Mouse (Mus musculus) cerebellum, postnatal 25 days (tissue): Measurements from ENCODE around the gene Scn8a.

Experiments used
- DNase-seq, 2 experiments: peaks; one replicate each; pipeline ENCODE4 v3.0.0; 2021; ENCODE audit warnings: mixed read lengths in 2 of 2

Gene Scn8a

DNA sequence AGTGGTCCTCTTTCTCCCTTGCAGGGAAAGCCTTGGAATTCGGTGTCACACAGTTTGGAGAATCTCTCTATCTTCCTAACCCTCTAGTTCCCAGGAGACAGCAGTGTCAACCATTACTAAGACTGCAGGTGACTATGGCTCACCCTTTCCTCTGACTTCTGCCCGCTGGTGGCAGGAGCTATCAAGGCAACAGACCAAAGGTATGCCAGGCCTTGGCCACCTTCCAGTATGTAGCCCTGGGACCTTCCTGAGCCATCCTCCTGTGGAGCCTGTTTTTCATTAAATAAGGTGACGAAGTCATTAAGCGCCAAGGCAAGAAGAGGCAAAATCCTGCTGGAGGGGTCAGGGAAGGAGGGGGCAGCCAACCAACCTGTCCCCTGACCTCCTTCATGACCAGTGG lies 205.5 kb downstream of the Scn8a start:
- peak in 1 of 2 experiments; percentile 37 for DNase-seq

- no peak for DNase-seq
Measured at GRCm38 (mm10) chr15:101075656-101076055, 206.0 kb downstream of the Scn8a start.

GRCm38 (mm10) chr15:101076071-101077000 lies 206.7 kb downstream of the Scn8a start:
- peak in 1 of 2 experiments; percentile 46 for DNase-seq

GRCm38 (mm10) chr15:101077001-101077812 lies 207.5 kb downstream of the Scn8a start:
- DNase-seq: peak in 1 of 2 experiments; percentile 23

DNA sequence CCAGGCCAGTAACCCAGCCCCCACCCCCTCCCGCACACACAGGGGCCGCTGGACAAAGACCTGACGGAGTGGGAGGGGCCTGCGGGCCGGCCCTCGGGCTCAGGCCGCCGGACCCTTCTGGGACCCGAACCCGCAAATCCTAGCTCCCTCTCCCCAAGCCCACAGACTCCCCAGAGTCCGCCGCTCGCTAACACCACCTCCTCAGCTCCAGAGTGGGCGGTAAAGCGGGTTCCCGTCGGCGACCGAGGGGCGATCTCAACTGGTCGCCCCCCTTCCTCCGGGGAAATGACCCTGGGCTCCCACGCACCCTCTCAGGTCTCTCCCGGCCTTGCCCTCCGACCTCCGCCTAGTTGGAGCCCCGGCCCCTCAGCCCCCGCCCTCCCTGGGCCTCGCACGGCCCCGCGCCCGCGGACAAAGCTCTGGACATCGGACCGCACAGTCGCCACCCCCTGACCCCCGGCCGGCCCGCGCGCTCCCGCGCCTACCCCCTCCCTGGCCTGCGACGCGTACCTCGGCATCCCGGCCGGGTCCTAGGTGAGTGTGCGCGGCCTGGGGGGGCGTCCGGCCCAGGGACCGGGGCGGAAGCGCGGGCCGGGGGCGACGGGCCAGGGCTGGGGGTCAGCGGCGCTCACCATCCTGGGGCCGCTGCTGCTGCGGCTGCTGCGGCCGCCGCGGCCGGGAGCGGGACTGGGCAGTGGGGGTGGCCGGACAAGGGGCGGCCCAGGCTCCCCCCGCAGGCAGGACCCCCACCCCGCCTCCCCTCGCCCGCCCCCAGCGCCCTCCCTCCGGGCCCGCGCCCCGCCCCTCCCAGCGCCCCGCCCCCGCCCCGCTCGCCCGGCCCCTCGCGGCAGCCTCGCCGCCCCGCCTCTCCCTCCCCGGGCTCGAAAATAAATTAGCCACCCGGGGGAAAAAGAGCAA lies 208.4 kb downstream of the Scn8a start, which contains the start of gene Fignl2:
TSS of gene Fignl2 (minus strand) at position 755 of the 918 bp plus-strand sequence.
- DNase-seq: peak in 1 of 2 experiments; percentile 34

DNA sequence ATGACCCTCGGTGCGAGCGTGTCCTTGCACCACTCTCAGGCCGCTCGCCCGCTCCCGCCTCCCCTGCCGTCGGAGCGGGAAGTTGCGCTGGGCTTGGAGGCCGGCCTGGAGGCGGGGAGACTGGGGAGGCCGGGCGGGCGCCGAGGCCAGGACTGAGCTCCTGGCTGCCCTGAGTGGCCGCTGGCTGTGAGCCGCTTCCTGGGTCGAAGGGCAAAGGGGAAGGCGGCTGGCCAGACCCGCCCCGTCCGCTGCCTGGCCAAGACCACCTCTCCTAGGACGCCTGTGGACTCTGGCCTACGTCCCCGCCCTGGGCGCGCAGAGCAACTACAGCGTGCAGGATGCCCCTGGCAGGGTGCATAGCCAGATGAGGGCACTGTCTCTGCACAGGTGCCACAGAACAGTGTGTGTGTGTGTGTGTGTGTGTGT lies 209.1 kb downstream of the Scn8a start:
- peak; percentile 48 to 65 for DNase-seq

GRCm38 (mm10) chr15:101080031-101080520 lies 210.4 kb downstream of the Scn8a start:
- DNase-seq: no peak

DNA sequence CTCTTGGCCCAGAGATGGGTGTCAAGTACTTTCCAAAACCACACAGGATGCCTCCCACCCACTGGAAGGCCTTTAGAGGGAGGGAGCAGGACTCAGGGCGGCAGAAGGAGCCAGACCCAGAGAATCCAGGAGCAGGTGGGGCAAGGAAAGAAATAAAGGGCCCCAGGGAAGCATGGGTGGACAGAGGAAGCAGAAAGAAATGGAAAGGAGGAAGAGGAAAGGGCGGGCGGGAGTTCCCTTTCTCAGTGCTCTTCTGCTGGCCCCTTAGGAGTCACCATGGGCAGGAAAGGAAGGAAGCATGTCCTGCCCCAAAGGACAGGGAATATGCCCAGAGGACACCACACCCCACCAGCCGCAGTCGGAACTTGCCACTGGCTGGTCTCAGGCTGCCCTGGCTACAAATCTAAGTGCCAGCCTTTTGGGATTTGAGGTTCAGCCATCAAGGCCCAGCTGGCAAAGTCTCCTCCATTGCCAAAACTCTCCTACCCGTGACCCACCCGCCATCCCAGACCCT lies 211.4 kb downstream of the Scn8a start:
- no peak for DNase-seq

- DNase-seq: no peak
Measured at GRCm38 (mm10) chr15:101082236-101082635, 212.6 kb downstream of the Scn8a start.

DNA sequence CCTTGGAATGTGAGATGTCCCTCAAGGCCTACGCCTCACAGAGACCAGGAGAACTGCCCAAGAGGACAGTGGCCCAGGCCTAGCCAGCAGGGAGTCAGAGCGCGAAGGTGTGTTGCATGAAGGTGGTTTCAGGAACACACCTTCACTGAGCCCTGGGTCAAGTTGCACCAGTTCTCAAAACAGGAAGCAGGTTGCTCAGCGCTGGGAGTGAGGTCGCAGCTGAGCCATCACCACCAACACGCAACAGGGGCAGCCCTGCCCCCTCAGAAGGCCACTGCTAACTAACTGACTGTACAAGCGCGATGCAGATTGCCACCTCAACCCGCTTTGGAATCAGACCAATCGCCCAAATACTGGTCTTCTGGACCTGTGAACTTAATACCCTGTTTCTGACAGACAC lies 214.8 kb downstream of the Scn8a start:
- DNase-seq: no peak

- DNase-seq: no peak
Measured at GRCm38 (mm10) chr15:101086451-101086850, 216.8 kb downstream of the Scn8a start.

DNA sequence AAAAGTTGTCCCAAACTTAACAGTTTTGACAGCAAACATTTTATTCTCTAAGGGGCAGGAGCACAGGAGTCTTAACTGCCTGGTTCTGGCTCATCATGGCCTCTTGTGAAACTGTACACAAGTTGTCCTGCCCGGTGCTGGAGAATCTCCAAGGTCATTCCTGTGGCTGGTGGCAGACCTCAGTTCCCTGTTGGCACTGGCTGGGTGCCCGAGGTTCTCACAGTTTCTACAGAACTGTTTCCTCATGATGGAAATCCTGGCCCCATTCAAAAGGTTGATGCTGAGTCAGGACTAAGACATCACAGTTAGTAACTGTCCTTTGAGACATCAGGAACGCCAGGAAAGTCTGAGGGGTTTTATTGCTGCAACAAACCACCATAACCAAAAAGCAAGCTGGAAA lies 217.3 kb downstream of the Scn8a start:
- DNase-seq: peak in 1 of 2 experiments; percentile 40

- no peak for DNase-seq
Measured at GRCm38 (mm10) chr15:101088291-101088690, 218.6 kb downstream of the Scn8a start.

DNA sequence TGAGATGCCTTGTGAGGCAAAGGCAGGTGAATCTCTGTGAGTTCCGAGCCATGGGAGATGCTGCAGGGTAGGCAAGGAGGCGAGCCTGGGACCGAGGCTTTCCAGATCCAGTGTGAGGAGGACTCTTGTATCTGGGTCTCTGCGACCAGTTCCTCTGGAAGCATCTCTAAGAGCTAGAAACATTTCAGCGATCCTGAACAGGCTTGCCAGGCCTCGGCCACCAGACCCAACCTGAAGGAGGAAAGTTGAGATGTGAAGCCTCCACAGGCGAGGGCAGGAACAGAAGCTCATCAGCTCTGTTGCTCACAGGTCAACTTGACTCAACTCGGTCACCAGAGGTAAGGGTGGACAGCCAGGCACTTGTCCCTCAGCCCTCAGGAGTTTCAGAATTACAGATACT lies 221.9 kb downstream of the Scn8a start:
- DNase-seq: no peak

DNA sequence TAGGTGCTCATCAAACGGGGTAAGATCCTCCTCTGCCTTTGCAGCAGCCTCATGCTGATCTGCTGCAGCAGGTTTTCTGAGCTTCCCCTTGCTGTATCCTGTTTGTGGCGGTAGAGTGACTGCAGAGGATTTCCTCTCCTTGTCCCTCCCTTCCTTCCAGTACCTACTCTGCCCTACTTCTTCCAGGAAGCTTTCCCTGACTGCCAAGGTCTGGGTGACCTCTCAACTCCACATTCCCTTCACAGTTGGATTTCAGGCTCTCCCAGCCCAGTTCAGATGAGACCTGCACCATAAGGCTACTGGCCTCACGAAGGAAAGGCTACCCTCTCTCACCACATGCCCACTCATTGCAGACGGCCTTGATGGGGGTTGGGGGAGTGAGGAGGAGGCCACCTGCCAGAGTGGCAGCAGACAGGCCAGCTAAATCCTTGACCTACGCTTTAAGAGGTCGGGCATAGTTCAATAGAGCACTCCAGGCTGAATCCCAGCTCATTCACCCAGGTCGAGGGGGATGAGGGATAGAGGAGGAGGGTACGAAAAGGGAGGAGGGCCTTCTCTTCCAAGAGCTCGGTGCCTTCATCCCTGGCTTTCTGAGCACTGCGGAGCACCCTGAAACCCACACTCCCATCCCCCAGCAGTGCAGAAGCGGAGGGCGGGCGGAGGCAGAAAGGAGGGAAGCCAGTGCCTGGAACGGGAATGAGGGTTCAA lies 222.6 kb downstream of the Scn8a start:
- no peak for DNase-seq

- peak; percentile 34 to 62 for DNase-seq
Measured at GRCm38 (mm10) chr15:101092829-101093648, 223.4 kb downstream of the Scn8a start.

DNA sequence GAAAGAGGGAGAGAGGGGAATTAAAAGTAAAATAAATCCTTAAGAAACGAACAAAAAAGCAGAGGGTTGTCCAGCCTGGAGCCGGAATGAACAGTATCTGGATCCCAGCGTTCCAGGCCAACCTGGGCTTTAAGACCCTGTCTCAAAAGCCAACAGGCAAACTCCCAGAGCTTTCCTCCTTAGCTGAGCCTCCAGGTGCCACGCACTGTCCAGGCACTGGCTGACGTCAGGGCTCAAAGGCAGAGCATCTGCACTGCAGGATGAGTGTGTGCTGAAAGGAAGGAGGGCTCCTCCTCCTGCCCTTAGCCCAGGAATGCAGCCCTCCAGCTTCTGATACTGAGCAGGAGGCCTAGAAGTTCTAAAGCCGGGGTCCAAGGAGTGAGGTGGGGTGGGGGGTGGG lies 224.3 kb downstream of the Scn8a start:
- DNase-seq: no peak

- no peak for DNase-seq
Measured at GRCm38 (mm10) chr15:101094979-101095378, 225.3 kb downstream of the Scn8a start.

DNA sequence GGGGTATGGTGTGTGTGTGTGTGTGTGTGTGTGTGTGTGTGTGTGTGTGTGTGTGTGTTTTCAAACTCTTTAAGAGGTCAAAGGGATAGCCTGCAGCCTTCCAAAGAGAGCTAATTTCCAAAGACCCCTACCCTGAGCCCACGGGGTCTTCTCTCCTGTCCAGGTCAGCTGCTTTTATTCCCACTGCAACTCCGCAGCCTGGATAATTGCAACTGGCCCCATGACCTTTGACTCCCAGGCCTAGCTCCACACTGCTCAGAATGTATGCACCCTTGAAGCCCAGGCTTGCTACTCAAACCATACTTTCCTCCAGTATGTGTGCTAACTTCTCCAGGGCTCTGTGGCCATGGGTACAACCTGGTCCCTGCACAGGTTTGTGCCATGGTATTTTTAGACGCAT lies 225.7 kb downstream of the Scn8a start:
- DNase-seq: no peak
